Mouse (Mus musculus) CH12.LX (cell line): ENCODE measurements around the gene Zbtb8os. TPM values are rescaled to one million over a fixed set of nuclear protein-coding genes. Genes with fewer than 3 reads are reported as not detected.

Experiments
- DNase-seq: peaks from one replicate; pipeline ENCODE4 v3.0.0-alpha.2; 2013; ENCODE audit errors: extremely low read depth
- H3K27ac ChIP-seq: 2 replicates; pipeline ENCODE4 v1.5.1; 2012; ENCODE audit warnings: low read depth, mild to moderate bottlenecking, control low read depth, moderate library complexity; ENCODE audit not compliant: insufficient read depth
- H3K27me3 ChIP-seq: replicated peaks from 2 replicates; pipeline ENCODE3; 2012; ENCODE audit warnings: inconsistent platforms
- H3K36me3 ChIP-seq, 2 experiments: replicated peaks in 1 of 2; 2 replicates each; pipeline versions ENCODE3 to v1.6.1; 2012; ENCODE audit warnings: inconsistent platforms in 1 of 2, low read length in 1 of 2, mild to moderate bottlenecking in 1 of 2, mixed read lengths in 1 of 2, moderate library complexity in 1 of 2; ENCODE audit not compliant: control insufficient read depth in 1 of 2, insufficient read depth in 1 of 2
- H3K4me1 ChIP-seq, 2 experiments: 2 replicates each; pipeline ENCODE4 v1.6.1; 2012; ENCODE audit warnings: inconsistent platforms in 1 of 2, moderate library complexity in 1 of 2; ENCODE audit not compliant: insufficient read depth in 2 of 2, control insufficient read depth in 1 of 2
- H3K4me2 ChIP-seq: 2 replicates; pipeline ENCODE4 v1.6.1; 2012; ENCODE audit warnings: low read depth, mild to moderate bottlenecking, control low read depth; ENCODE audit not compliant: poor library complexity, insufficient read depth, severe bottlenecking
- H3K4me3 ChIP-seq, 3 experiments: fragments of 150-350 bp in 1 of 3; sonication (generic) in 1 of 3; replicated peaks in 1 of 3; 2 replicates each; pipeline versions ENCODE3 to v1.5.1; 2011 to 2012; ENCODE audit warnings: low read depth in 2 of 3, low read length in 2 of 3, mild to moderate bottlenecking in 2 of 3, moderate library complexity in 2 of 3, control low read depth in 1 of 3, improper control_type of control experiment in 1 of 3, inconsistent platforms in 1 of 3, mixed read lengths in 1 of 3; ENCODE audit not compliant: poor library complexity in 1 of 3
- H3K79me2 ChIP-seq: replicated peaks from 2 replicates; pipeline ENCODE4 v1.6.1; 2012; ENCODE audit warnings: mild to moderate bottlenecking, moderate library complexity; ENCODE audit not compliant: control insufficient read depth, poor library complexity, insufficient read depth, severe bottlenecking; ENCODE audit errors: extremely low read depth
- H3K9ac ChIP-seq: 2 replicates; pipeline ENCODE4 v1.6.1; 2012; ENCODE audit warnings: low read depth, mild to moderate bottlenecking, control low read depth, moderate library complexity; ENCODE audit not compliant: insufficient read depth
- H3K9me3 ChIP-seq: replicated peaks from 2 replicates; pipeline ENCODE3; 2012; ENCODE audit warnings: low read length, inconsistent platforms, mixed read lengths
- CHD1 ChIP-seq: IDR thresholded peaks from 2 replicates; pipeline ENCODE4 v1.6.1; 2012; ENCODE audit warnings: low read depth, low read length, improper control_type of control experiment, inconsistent platforms
- ELF1 ChIP-seq: IDR thresholded peaks from 2 replicates; pipeline ENCODE4 v1.6.1; 2014; ENCODE audit warnings: low read depth, mild to moderate bottlenecking, inconsistent platforms, low read length, improper control_type of control experiment
- EP300 ChIP-seq: IDR thresholded peaks from 2 replicates; pipeline ENCODE4 v1.6.1; 2011; ENCODE audit warnings: low read length, improper control_type of control experiment
- ETS1 ChIP-seq: conservative IDR thresholded peaks from 2 replicates; pipeline ENCODE4 v1.6.1; 2012; ENCODE audit warnings: low read depth, mild to moderate bottlenecking, inconsistent platforms, low read length, improper control_type of control experiment, moderate library complexity
- HCFC1 ChIP-seq: IDR thresholded peaks from 2 replicates; pipeline ENCODE4 v1.6.1; 2012; ENCODE audit warnings: low read depth, mild to moderate bottlenecking, inconsistent platforms, low read length, improper control_type of control experiment
- IRF4 ChIP-seq: IDR thresholded peaks from 2 replicates; pipeline ENCODE4 v1.6.1; 2014; ENCODE audit warnings: low read depth, mild to moderate bottlenecking, inconsistent platforms, low read length, improper control_type of control experiment
- JUN ChIP-seq: IDR thresholded peaks from 2 replicates; pipeline ENCODE4 v1.6.1; 2011; ENCODE audit warnings: low read depth, mild to moderate bottlenecking, low read length, improper control_type of control experiment, moderate library complexity; ENCODE audit not compliant: insufficient read depth
- JUND ChIP-seq: conservative IDR thresholded peaks from 2 replicates; pipeline ENCODE4 v1.6.1; 2011; ENCODE audit warnings: low read depth, low read length, improper control_type of control experiment
- MAX ChIP-seq: IDR thresholded peaks from 2 replicates; pipeline ENCODE4 v1.6.1; 2011; ENCODE audit warnings: low read length, improper control_type of control experiment
- NRF1 ChIP-seq: IDR thresholded peaks from 2 replicates; pipeline ENCODE4 v1.6.1; 2014; ENCODE audit warnings: low read depth, mild to moderate bottlenecking, inconsistent platforms, low read length, improper control_type of control experiment, moderate library complexity
- POLR2AphosphoS2 ChIP-seq: IDR thresholded peaks from 2 replicates; pipeline ENCODE4 v1.6.1; 2011; ENCODE audit warnings: low read depth, low read length, improper control_type of control experiment
- RCOR1 ChIP-seq: conservative IDR thresholded peaks from 2 replicates; pipeline ENCODE4 v1.6.1; 2012; ENCODE audit warnings: low read depth, mild to moderate bottlenecking, inconsistent platforms, low read length, improper control_type of control experiment
- UBTF ChIP-seq: IDR thresholded peaks from 2 replicates; pipeline ENCODE4 v1.6.1; 2012; ENCODE audit warnings: low read depth, mild to moderate bottlenecking, inconsistent platforms, low read length, improper control_type of control experiment, moderate library complexity
- USF1 ChIP-seq: IDR thresholded peaks from 2 replicates; pipeline ENCODE4 v1.6.1; 2014; ENCODE audit warnings: low read depth, mild to moderate bottlenecking, inconsistent platforms, low read length, improper control_type of control experiment
- ZC3H11A ChIP-seq: IDR thresholded peaks from 2 replicates; pipeline ENCODE4 v1.6.1; 2012; ENCODE audit warnings: low read depth, mild to moderate bottlenecking, inconsistent platforms, low read length, improper control_type of control experiment
- ZKSCAN1 ChIP-seq: IDR thresholded peaks from 2 replicates; pipeline ENCODE4 v1.6.1; 2012; ENCODE audit warnings: low read depth, inconsistent platforms, low read length, improper control_type of control experiment, borderline replicate concordance
- ZNF384 ChIP-seq: IDR thresholded peaks from 2 replicates; pipeline ENCODE4 v1.6.1; 2012; ENCODE audit warnings: low read depth, low read length, improper control_type of control experiment, inconsistent platforms
- dilution Hi-C: fragments of 300-500 bp; cut with MboI; formaldehyde crosslinking; loops from 2 replicates; pipeline ENCODE4 v1.14.3; 2020; ENCODE audit warnings: low sequenced_read_pairs; ENCODE audit not compliant: extremely low pct_unique_long_range_greater_than_20kb, extremely low pct_ligation_motif_present
- in situ Hi-C: fragments of 300-500 bp; cut with MboI; formaldehyde crosslinking; loops from 3 replicates; pipeline ENCODE4 v1.14.3; 2019; ENCODE audit warnings: low sequenced_read_pairs, low pct_ligation_motif_present, low pct_unique_long_range_greater_than_20kb, mixed read lengths
- polyA plus RNA-seq: library from polyadenylated mRNA; unstranded; fragments of >175 nt; gene quantifications from 2 replicates; pipeline ENCODE4 v1.2.1, GENCODE M21; 2012; ENCODE audit warnings: low read depth; ENCODE audit not compliant: insufficient read length
- total RNA-seq, 2 experiments: library from RNA; depleted of rRNA; stranded (reverse); fragments of 300-350 nt in 1 of 2; fragments of >200 nt in 1 of 2; gene quantifications; 2 replicates each; pipeline ENCODE4 v1.2.3; 2012 to 2014

Zbtb8os gene
- total and polyA plus RNA-seq, 3 experiments = 104 to 135 (median 134) TPM

DNA sequence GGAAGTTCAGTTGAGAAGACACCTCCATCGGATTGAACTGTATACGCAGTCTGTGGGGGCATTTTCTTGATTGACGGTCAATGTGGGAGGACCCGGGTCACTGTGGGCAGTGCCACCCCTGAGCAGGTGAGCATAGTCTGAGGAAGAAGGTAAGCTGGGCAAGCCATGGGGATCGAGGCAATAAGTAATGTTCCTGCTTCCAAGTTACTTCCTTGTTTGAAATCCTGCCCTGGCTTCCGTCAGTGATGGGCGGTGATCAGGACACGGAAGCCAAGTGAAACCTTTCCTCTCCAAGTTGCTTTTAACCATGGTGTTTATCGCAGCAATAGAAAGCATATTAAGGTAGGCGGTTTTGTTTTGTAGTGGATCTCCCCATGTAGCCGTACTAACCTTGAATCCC lies 50.2 kb downstream of the Zbtb8os start:
- Histone ChIP-seq H3K4me2 (no peak overlapping the region), H3K9me3 (no peaks in the 10 kb centered on the region), H3K36me3 (no peaks in the 10 kb centered on the region), H3K4me1 (peaks cover 0 to 6% of the 10 kb centered on the region in 2 experiments; a peak in 1 of 4 replicates), H3K27ac (no peak overlapping the region), H3K9ac (no peak overlapping the region), H3K79me2 (no peaks in the 10 kb centered on the region), H3K4me3 (no peak overlapping the region), H3K27me3 (peaks cover 2% of the 10 kb centered on the region)
- no peak for DNase-seq
- dilution Hi-C loops = no loop called here
- TF ChIP-seq JUND = no peak
- TF ChIP-seq JUN = no peak
- no peak for TF ChIP-seq POLR2AphosphoS2
- TF ChIP-seq ZKSCAN1 = no peak
- no peak for TF ChIP-seq RCOR1
- no peak for TF ChIP-seq NRF1
- TF ChIP-seq MAX = no peak
- no peak for TF ChIP-seq ZC3H11A
- no peak for TF ChIP-seq ETS1
- no peak for TF ChIP-seq USF1
- TF ChIP-seq CHD1 = no peak
- TF ChIP-seq ELF1 = no peak
- TF ChIP-seq HCFC1 = no peak
- no peak for TF ChIP-seq IRF4
- no peak for TF ChIP-seq ZNF384
- no peak for TF ChIP-seq UBTF
- in situ Hi-C loops = no loop called here

DNA sequence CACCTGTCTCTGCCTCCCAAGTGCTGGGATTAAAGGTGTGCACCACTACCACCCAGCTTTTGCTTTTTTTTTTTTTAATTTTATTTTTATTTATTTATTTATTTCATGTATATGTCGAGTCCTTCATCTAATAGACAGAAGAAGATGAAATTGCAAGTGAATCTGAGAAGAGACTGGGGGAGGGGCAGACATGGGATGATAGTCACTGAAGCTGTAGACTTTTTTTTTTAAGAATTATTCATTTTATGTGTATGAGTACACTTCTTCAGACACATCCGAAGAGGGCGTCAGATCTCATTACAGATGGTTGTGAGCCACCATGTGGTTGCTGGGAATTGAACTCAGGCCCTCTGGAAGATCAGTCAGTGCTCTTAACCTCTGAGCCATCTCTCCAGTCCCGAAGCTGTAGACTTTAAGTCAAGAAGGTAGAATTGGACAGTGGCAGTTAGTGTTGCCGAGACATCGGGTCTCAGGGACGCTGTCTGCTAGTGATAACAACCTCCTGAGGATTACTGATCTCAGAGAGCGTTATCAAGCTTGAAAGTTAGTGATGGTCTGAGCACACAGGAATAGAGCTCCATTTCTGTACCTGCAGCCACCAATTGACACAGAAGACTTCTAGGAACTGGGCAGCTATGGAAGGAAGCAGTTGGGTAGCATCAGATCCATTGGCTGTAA lies 50.9 kb downstream of the Zbtb8os start:
- peaks cover 2% of the 10 kb centered on the region for H3K27me3 ChIP-seq
- H3K9ac ChIP-seq = no peak overlapping the region
- peaks cover 0 to 6% of the 10 kb centered on the region in 2 experiments; a peak in 1 of 4 replicates for H3K4me1 ChIP-seq
- no peaks in the 10 kb centered on the region for H3K9me3 ChIP-seq
- no peak overlapping the region for H3K4me3 ChIP-seq
- no peak for DNase-seq
- H3K36me3 ChIP-seq = no peaks in the 10 kb centered on the region
- H3K79me2 ChIP-seq = no peaks in the 10 kb centered on the region
- no peak overlapping the region for H3K4me2 ChIP-seq
- dilution Hi-C loops = no loop called here
- in situ Hi-C loops = no loop called here
- TF ChIP-seq EP300 (no peak), HCFC1 (no peak)
- TF ChIP-seq, all 38 proteins: peak for 0
- H3K27ac ChIP-seq = no peak overlapping the region
